Mouse (Mus musculus): Measurements from ENCODE around the gene Prss45. TPM values are rescaled to one million over a fixed set of nuclear protein-coding genes. Genes with fewer than 3 reads are reported as not detected.
"Not testable (repeated sequence)": the region's sequence is repeated elsewhere in the genome, so short reads cannot be mapped to it uniquely, and the experiment has no call there.

Prss45 gene
- polyA plus RNA-seq, 1 experiment, result not detected

GRCm38 (mm10) chr9:110803294-110803693, 31.1 kb upstream of the Prss45 start:
- Histone ChIP-seq H3K36me3 (ENCODE audit: control insufficient read depth, insufficient read depth) (no peaks in the 10 kb centered on the region), H3ac (ENCODE audit: control insufficient read depth, insufficient read length, low read depth) (no peak overlapping the region), H3K4me3 (ENCODE audit: insufficient read depth, poor library complexity, severe bottlenecking) (no peak overlapping the region), H3K27me3 (ENCODE audit: control insufficient read depth, insufficient read depth, insufficient read length) (no peaks in the 10 kb centered on the region), H3K79me3 (ENCODE audit: low read depth) (no peaks in the 10 kb centered on the region), H3K79me2 (ENCODE audit: control insufficient read depth, insufficient read depth) (no peaks in the 10 kb centered on the region)
- TF ChIP-seq MYOD1 (IDR thresholded peaks at IDR 0.05; ENCODE audit: control insufficient read depth, insufficient read length, low read depth) (no peak), MYOG (IDR thresholded peaks at IDR 0.05; ENCODE audit: control insufficient read depth, extremely low read depth, insufficient read length) (no peak), MAX (IDR thresholded peaks at IDR 0.05) (no peak), CEBPB (IDR thresholded peaks at IDR 0.05; ENCODE audit: low read depth) (no peak), FOSL1 (IDR thresholded peaks at IDR 0.05; ENCODE audit: insufficient read depth, low read length, poor library complexity, severe bottlenecking) (no peak), USF1 (IDR thresholded peaks at IDR 0.05; ENCODE audit: low read depth) (no peak), CTCF (IDR thresholded peaks at IDR 0.05; ENCODE audit: control insufficient read depth, insufficient read depth, insufficient read length) (no peak)

- Histone ChIP-seq H3K79me3 (ENCODE audit: low read depth) (no peaks in the 10 kb centered on the region), H3K36me3 (ENCODE audit: control insufficient read depth, insufficient read depth) (no peaks in the 10 kb centered on the region), H3ac (ENCODE audit: control insufficient read depth, insufficient read length, low read depth) (no peak overlapping the region), H3K79me2 (ENCODE audit: control insufficient read depth, insufficient read depth) (no peaks in the 10 kb centered on the region), H3K27me3 (ENCODE audit: control insufficient read depth, insufficient read depth, insufficient read length) (peaks cover under 1% of the 10 kb centered on the region), H3K4me3 (ENCODE audit: insufficient read depth, poor library complexity, severe bottlenecking) (no peak overlapping the region)
- TF ChIP-seq FOSL1 (IDR thresholded peaks at IDR 0.05; ENCODE audit: insufficient read depth, low read length, poor library complexity, severe bottlenecking) (no peak), MYOD1 (IDR thresholded peaks at IDR 0.05; ENCODE audit: control insufficient read depth, insufficient read length, low read depth) (no peak), MYOG (IDR thresholded peaks at IDR 0.05; ENCODE audit: control insufficient read depth, extremely low read depth, insufficient read length) (no peak), MAX (IDR thresholded peaks at IDR 0.05) (no peak), CEBPB (IDR thresholded peaks at IDR 0.05; ENCODE audit: low read depth) (no peak), USF1 (IDR thresholded peaks at IDR 0.05; ENCODE audit: low read depth) (no peak), CTCF (IDR thresholded peaks at IDR 0.05; ENCODE audit: control insufficient read depth, insufficient read depth, insufficient read length) (no peak)
Measured at GRCm38 (mm10) chr9:110810051-110810450, 24.3 kb upstream of the Prss45 start.

GRCm38 (mm10) chr9:110813789-110814188, 20.6 kb upstream of the Prss45 start, which contains the start of gene Prss44:
TSS of gene Prss44 (plus strand) at chr9:110813994.
- TF ChIP-seq MAX (IDR thresholded peaks at IDR 0.05), result no peak
- no peak for TF ChIP-seq CEBPB (IDR thresholded peaks at IDR 0.05; ENCODE audit: low read depth)
- TF ChIP-seq MYOD1 (IDR thresholded peaks at IDR 0.05; ENCODE audit: control insufficient read depth, insufficient read length, low read depth), result no peak
- TF ChIP-seq MYOG (IDR thresholded peaks at IDR 0.05; ENCODE audit: control insufficient read depth, extremely low read depth, insufficient read length), result no peak
- no peak for TF ChIP-seq FOSL1 (IDR thresholded peaks at IDR 0.05; ENCODE audit: insufficient read depth, low read length, poor library complexity, severe bottlenecking)
- no peak for TF ChIP-seq CTCF (IDR thresholded peaks at IDR 0.05; ENCODE audit: control insufficient read depth, insufficient read depth, insufficient read length)
- no peak for TF ChIP-seq USF1 (IDR thresholded peaks at IDR 0.05; ENCODE audit: low read depth)
- no peak within 1 kb of the TSS for H3K4me3 ChIP-seq (ENCODE audit: insufficient read depth, poor library complexity, severe bottlenecking)
- H3K79me2 ChIP-seq (ENCODE audit: control insufficient read depth, insufficient read depth), result no peaks in the 10 kb centered on the region
- H3K27me3 ChIP-seq (ENCODE audit: control insufficient read depth, insufficient read depth, insufficient read length), result peaks cover 22% of the 10 kb centered on the region
- no peaks in the 10 kb centered on the region for H3K79me3 ChIP-seq (ENCODE audit: low read depth)
- no peaks in the 10 kb centered on the region for H3K36me3 ChIP-seq (ENCODE audit: control insufficient read depth, insufficient read depth)
- no peak within 1 kb of the TSS for H3ac ChIP-seq (ENCODE audit: control insufficient read depth, insufficient read length, low read depth)

- H3K36me3 ChIP-seq (ENCODE audit: control insufficient read depth, insufficient read depth); H3ac ChIP-seq (ENCODE audit: control insufficient read depth, insufficient read length, low read depth); H3K79me2 ChIP-seq (ENCODE audit: control insufficient read depth, insufficient read depth); H3K79me3 ChIP-seq (ENCODE audit: low read depth); H3K4me3 ChIP-seq (ENCODE audit: insufficient read depth, poor library complexity, severe bottlenecking): not testable (repeated sequence)
- H3K27me3 ChIP-seq (ENCODE audit: control insufficient read depth, insufficient read depth, insufficient read length), result peaks cover 51% of the 10 kb centered on the region
Measured at GRCm38 (mm10) chr9:110820546-110820945, 13.8 kb upstream of the Prss45 start.

GRCm38 (mm10) chr9:110821436-110821835, 13.0 kb upstream of the Prss45 start:
- no peaks in the 10 kb centered on the region for H3K79me2 ChIP-seq (ENCODE audit: control insufficient read depth, insufficient read depth)
- TF ChIP-seq MYOG (IDR thresholded peaks at IDR 0.05; ENCODE audit: control insufficient read depth, extremely low read depth, insufficient read length) (no peak), MYOD1 (IDR thresholded peaks at IDR 0.05; ENCODE audit: control insufficient read depth, insufficient read length, low read depth) (no peak), FOSL1 (IDR thresholded peaks at IDR 0.05; ENCODE audit: insufficient read depth, low read length, poor library complexity, severe bottlenecking) (no peak), CTCF (IDR thresholded peaks at IDR 0.05; ENCODE audit: control insufficient read depth, insufficient read depth, insufficient read length) (no peak), CEBPB (IDR thresholded peaks at IDR 0.05; ENCODE audit: low read depth) (no peak), USF1 (IDR thresholded peaks at IDR 0.05; ENCODE audit: low read depth) (no peak), MAX (IDR thresholded peaks at IDR 0.05) (no peak)
- no peaks in the 10 kb centered on the region for H3K79me3 ChIP-seq (ENCODE audit: low read depth)
- no peak overlapping the region for H3K4me3 ChIP-seq (ENCODE audit: insufficient read depth, poor library complexity, severe bottlenecking)
- H3K36me3 ChIP-seq (ENCODE audit: control insufficient read depth, insufficient read depth), result no peaks in the 10 kb centered on the region
- no peak overlapping the region for H3ac ChIP-seq (ENCODE audit: control insufficient read depth, insufficient read length, low read depth)
- peaks cover 50% of the 10 kb centered on the region for H3K27me3 ChIP-seq (ENCODE audit: control insufficient read depth, insufficient read depth, insufficient read length)

- H3K79me3 ChIP-seq (ENCODE audit: low read depth), result no peaks in the 10 kb centered on the region
- no peak overlapping the region for H3ac ChIP-seq (ENCODE audit: control insufficient read depth, insufficient read length, low read depth)
- H3K79me2 ChIP-seq (ENCODE audit: control insufficient read depth, insufficient read depth), result no peaks in the 10 kb centered on the region
- H3K27me3 ChIP-seq (ENCODE audit: control insufficient read depth, insufficient read depth, insufficient read length), result peaks cover 55% of the 10 kb centered on the region
- H3K4me3 ChIP-seq (ENCODE audit: insufficient read depth, poor library complexity, severe bottlenecking), result no peak overlapping the region
- H3K36me3 ChIP-seq (ENCODE audit: control insufficient read depth, insufficient read depth), result no peaks in the 10 kb centered on the region
- TF ChIP-seq MAX (IDR thresholded peaks at IDR 0.05), result no peak
Measured at GRCm38 (mm10) chr9:110825426-110825825, 9.0 kb upstream of the Prss45 start.

All from C2C12 (cell line).